Mouse (Mus musculus) kidney, postnatal 4 days (tissue): ENCODE data around the gene Hils1.
"Not testable (repeated sequence)": the region's sequence is repeated elsewhere in the genome, so short reads cannot be mapped to it uniquely, and the experiment has no call there.

Experiments used
- DNase-seq, 2 experiments: peaks; one replicate each; pipeline ENCODE4 v3.0.0; 2021; ENCODE audit warnings: mixed read lengths in 2 of 2

Gene Hils1

GRCm38 (mm10) chr11:94955103-94955502 is 12.3 kb upstream of the Hils1 start:
- DNase-seq, result no peak

GRCm38 (mm10) chr11:94957693-94958064 is 9.7 kb upstream of the Hils1 start:
- DNase-seq, result peak; percentile 41 to 57

- DNase-seq, result peak; percentile 70 to 82
Measured at GRCm38 (mm10) chr11:94958065-94958858, 9.1 kb upstream of the Hils1 start.

- DNase-seq, result no peak
Measured at GRCm38 (mm10) chr11:94962534-94963101, 4.8 kb upstream of the Hils1 start.

- DNase-seq, result no peak
Measured at GRCm38 (mm10) chr11:94968187-94968586, 794 bp downstream of the Hils1 start.

GRCm38 (mm10) chr11:94969709-94970108 is 2.3 kb downstream of the Hils1 start:
- DNase-seq, result not testable (repeated sequence)

GRCm38 (mm10) chr11:94970210-94970943 is 3.0 kb downstream of the Hils1 start:
- peak; percentile 86 to 88 for DNase-seq

GRCm38 (mm10) chr11:94971895-94972615 is 4.7 kb downstream of the Hils1 start:
- no peak for DNase-seq

- no peak for DNase-seq
Measured at GRCm38 (mm10) chr11:94972887-94973286, 5.5 kb downstream of the Hils1 start.

- no peak for DNase-seq
Measured at GRCm38 (mm10) chr11:94973313-94973712, 5.9 kb downstream of the Hils1 start.

- no peak for DNase-seq
Measured at GRCm38 (mm10) chr11:94974951-94975350, 7.6 kb downstream of the Hils1 start.

GRCm38 (mm10) chr11:94976199-94976598 is 8.8 kb downstream of the Hils1 start, which contains the start of gene Sgca:
TSS of gene Sgca (minus strand) at chr11:94976327.
- no peak for DNase-seq

- DNase-seq, result no peak
Measured at GRCm38 (mm10) chr11:94978178-94978915, 11.0 kb downstream of the Hils1 start.

GRCm38 (mm10) chr11:94978947-94979346 is 11.6 kb downstream of the Hils1 start:
- peak; percentile 97 for DNase-seq

GRCm38 (mm10) chr11:94979462-94980179 is 12.2 kb downstream of the Hils1 start:
- DNase-seq, result no peak

GRCm38 (mm10) chr11:94985140-94985539 is 17.7 kb downstream of the Hils1 start:
- DNase-seq, result no peak

- DNase-seq, result no peak
Measured at GRCm38 (mm10) chr11:94985822-94986221, 18.4 kb downstream of the Hils1 start.

GRCm38 (mm10) chr11:94986435-94986834 is 19.0 kb downstream of the Hils1 start:
- DNase-seq, result no peak

GRCm38 (mm10) chr11:94987341-94987740 is 19.9 kb downstream of the Hils1 start:
- no peak for DNase-seq

- DNase-seq, result no peak
Measured at GRCm38 (mm10) chr11:94987851-94988250, 20.5 kb downstream of the Hils1 start.

- peak in 1 of 2 experiments; percentile 43 for DNase-seq
Measured at GRCm38 (mm10) chr11:94988780-94989561, 21.6 kb downstream of the Hils1 start.
